Mouse (Mus musculus) bone marrow macrophage, adult 2 months (primary cell): ENCODE data around the gene Olfr1428.

Source experiments
- CTCF ChIP-seq: IDR thresholded peaks from 2 replicates; pipeline ENCODE4 v1.5.1; 2012; ENCODE audit warnings: low read depth, mild to moderate bottlenecking, low read length, moderate library complexity
- POLR2A ChIP-seq: IDR thresholded peaks from 2 replicates; pipeline ENCODE4 v1.6.1; 2012; ENCODE audit warnings: mild to moderate bottlenecking, low read depth, low read length, borderline replicate concordance

DNA sequence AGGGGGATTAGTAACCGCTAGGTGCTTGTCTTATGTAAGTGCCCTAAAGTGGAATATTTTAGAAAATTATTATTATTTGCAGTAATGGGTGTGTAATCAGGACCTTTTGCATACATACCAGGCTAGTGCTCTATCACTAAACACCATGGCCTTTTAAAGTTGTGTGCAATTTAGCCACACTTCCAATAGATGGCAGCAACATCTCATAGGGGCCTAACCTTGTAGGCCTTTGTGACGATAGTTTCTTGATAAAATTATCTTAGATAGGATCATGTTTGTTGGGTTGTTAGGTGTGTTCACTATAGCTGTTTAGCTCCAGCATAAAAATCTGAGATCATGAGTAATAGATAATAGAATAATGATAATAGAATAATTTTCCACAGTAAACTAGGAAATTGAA lies 18.6 kb upstream of the Olfr1428 start:
- TF ChIP-seq POLR2A (no peak), CTCF (no peak)
